Mouse (Mus musculus) mouse embryonic stem cell (cell line): ENCODE measurements around the gene Cecr2.

Source experiments
- in situ Hi-C, 2 experiments: fragments of 300-500 bp; cut with MboI; formaldehyde crosslinking; loops; 1 replicate in 1 of 2; 3 replicates in 1 of 2; pipeline ENCODE4 v1.14.3; 2019 to 2020; ENCODE audit warnings: low sequenced_read_pairs in 2 of 2, low pct_unique_long_range_greater_than_20kb in 1 of 2, mixed read lengths in 1 of 2; ENCODE audit not compliant: unreplicated experiment in 1 of 2

Gene Cecr2

GRCm38 (mm10) chr6:120743130-120743529 is 77.0 kb downstream of the Cecr2 start:
- in situ Hi-C loops = no loop called here

GRCm38 (mm10) chr6:120744266-120744665 is 78.1 kb downstream of the Cecr2 start:
- in situ Hi-C loops = no loop called here

DNA sequence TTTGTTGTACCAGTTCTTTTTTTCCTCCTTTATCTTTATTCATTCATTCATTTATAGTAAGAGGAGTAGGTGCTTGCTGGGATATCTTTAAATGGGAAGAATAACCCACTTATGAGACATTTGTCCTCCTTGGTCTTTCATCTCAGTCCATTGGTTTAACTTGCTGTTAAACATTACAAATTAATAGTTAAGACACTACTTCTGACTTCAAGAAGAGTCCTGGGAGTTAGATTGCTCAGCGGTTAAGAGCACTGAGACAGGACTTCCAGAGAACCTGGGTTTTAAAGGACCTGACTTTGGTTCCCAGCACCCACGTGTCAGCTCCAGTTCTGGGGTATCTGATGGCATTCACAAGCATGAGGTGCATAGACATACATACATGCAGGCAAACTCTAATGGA is 80.2 kb downstream of the Cecr2 start:
- in situ Hi-C loops = no loop called here

DNA sequence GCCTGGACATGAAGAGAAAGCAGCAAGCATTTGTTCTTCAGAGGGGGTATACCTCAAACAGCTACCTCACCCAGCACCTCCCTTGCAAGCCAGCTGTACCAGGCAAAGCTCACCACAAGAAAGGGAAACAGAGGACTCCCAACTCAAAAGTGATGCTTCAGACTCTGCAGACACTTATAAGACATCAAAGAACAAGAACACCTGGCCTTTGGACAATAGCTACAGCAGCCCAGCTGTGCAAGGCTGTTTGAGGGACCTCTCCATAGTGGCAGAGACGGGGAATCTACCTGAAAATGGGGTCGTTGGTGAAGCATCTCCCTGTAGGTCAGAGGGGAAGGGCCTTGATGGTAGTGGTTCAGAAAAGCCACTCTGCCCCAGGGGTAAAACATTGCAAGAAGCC is 95.0 kb downstream of the Cecr2 start:
- in situ Hi-C loops = no loop called here

- in situ Hi-C loops = no loop called here
These were observed 103.8 kb downstream of the Cecr2 start for GRCm38 (mm10) chr6:120769972-120770371.

DNA sequence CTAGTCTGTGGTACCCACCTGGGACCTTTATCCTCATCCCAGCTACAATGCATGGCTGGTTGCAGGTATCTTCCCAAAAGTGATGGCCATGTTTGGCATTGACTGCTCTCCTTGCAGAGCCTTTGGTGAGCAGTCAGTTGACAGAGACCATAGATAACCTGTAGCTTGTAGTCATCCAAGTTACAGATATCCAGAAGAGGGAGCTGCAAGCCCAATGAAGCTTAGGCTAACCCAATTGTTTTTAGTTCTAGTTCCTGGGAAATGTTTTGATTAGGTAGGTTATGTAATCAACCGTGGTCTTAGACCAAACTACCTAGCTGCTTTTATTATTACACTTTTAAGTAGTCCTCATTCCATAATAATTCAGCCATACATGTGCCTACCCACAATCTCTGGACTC is 105.2 kb downstream of the Cecr2 start:
- in situ Hi-C loops = no loop called here

DNA sequence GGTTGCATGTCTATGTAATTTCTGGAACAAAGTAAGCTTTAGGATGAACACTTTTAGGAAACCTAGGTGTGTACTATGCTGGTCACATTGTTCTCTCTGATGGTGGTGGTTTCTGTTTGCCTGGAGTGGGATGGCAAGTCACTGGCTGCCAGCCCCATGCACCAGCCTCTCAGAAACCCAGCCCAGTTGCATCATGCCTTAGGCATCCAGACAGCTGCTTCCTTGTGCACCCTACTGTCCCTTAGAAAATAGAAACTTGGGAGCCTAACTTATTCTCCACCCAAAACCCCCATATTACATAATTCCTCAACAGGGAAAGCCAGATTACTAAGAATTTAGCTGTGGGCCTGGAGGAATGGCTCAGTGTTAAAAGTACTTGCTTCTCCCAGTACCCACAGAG is 105.9 kb downstream of the Cecr2 start:
- in situ Hi-C loops = no loop called here

DNA sequence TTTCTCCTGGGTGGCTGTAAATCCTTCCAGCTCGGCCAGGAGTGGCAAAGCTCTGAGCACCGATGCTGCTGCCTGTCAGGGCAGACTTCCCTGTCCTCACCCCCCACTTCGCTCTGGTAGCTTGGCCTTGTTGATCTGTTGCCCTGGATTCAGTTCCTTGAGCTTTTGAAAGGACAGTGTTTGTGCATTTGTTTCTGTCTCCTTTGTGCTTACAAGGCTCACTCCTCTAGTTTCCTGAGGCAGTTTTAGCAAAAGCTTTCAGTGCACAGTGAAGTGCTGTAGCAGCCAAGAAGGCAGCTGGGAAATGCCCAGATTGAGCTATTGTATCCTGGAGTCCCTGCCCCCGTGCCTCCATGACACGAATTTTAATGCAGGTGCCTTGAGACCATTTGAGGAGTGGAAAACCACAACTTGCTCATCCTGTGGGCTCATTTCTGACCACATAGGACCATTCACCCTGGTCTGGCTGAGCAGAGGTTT is 107.0 kb downstream of the Cecr2 start, which contains the start of gene Slc25a18:
TSS of gene Slc25a18 (plus strand) at position 430 of the 480 bp plus-strand sequence.
- in situ Hi-C loops = no loop called here

DNA sequence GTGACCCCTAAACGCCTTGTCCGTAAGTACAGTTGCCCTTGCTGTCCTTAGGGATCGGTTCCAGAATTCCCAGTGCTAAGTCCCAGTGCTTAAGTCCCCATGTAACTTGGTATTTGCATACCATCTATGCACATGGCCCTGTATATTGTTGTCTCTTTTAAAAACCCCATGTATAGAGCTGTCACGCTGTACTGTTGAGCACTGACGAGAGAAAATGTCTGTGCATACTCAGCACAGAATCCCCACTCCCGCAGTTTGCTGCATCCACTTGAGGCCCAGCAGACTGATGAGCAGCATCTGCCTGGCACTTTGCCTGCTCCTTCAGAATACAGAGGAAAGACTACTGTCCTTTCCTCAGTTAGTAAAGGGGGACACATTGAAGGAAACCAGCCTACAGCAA is 107.6 kb downstream of the Cecr2 start:
- in situ Hi-C loops = no loop called here

GRCm38 (mm10) chr6:120776286-120776685 is 110.1 kb downstream of the Cecr2 start:
- in situ Hi-C loops = no loop called here

DNA sequence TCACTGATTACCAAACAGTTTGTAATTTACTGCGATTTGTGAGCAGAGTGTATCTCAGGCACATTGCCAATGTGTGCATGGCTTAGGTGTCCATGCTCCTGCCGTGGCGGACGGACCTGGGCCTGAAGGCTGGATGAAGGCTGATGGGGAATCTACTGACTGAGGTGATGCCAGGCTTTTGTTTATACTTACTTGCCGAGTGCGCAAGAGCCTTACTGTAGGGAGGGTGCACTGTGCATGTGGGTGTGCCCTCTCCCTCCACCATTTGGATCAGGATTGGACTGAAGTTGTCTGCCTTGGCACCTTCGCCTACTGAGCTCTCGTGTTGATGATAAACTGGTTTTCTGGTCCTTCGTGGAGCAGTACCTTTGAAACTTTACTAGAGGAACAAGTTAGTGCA is 111.4 kb downstream of the Cecr2 start:
- in situ Hi-C loops = no loop called here

DNA sequence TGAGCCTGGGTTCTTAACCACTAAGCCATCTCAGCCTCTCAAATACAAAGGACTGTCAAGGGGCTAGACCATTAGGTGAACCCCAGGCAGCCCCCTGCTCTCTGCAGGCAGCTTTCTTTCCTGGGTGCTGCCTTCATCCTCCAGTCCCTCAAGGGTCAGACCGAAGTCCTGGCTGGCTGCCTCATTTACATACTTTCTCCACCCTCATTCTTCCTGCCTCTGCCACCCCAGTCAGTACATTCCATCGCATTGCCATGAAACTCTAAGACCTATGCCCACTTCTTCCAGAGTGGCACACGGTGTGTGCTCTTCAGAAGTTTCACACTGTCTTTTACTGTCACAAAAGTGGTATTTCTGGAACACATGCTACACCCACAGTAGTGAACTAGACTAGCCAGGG is 112.1 kb downstream of the Cecr2 start:
- in situ Hi-C loops = no loop called here

- in situ Hi-C loops = no loop called here
These were observed 116.8 kb downstream of the Cecr2 start for GRCm38 (mm10) chr6:120782948-120783347.

- in situ Hi-C loops = no loop called here
These were observed 118.2 kb downstream of the Cecr2 start for GRCm38 (mm10) chr6:120784351-120784750.

GRCm38 (mm10) chr6:120788068-120788607 is 122.0 kb downstream of the Cecr2 start:
- in situ Hi-C loops = no loop called here

DNA sequence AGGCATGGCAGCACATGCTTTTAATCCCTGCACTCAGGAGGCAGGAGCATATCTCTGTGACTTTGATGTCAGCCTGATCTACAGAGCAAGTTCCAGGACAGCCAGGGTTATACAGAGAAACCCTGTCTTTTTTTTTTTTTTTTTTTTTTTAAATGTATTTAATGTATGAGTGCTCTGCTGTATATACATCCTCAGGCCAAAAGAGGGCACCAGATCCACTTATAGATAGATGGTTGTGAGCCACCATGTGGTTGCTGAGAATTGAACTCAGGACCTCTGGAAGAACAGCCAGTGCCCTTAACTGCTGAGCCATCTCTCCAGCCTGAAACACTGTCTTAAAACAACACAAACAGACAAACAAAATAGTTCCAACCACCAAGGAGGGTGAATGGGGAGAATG is 122.7 kb downstream of the Cecr2 start:
- in situ Hi-C loops = no loop called here

- in situ Hi-C loops = no loop called here
These were observed 124.0 kb downstream of the Cecr2 start for GRCm38 (mm10) chr6:120790153-120790552.

GRCm38 (mm10) chr6:120790717-120791116 is 124.5 kb downstream of the Cecr2 start:
- in situ Hi-C loops = no loop called here

- in situ Hi-C loops = no loop called here
These were observed 126.8 kb downstream of the Cecr2 start for GRCm38 (mm10) chr6:120792947-120793346.

DNA sequence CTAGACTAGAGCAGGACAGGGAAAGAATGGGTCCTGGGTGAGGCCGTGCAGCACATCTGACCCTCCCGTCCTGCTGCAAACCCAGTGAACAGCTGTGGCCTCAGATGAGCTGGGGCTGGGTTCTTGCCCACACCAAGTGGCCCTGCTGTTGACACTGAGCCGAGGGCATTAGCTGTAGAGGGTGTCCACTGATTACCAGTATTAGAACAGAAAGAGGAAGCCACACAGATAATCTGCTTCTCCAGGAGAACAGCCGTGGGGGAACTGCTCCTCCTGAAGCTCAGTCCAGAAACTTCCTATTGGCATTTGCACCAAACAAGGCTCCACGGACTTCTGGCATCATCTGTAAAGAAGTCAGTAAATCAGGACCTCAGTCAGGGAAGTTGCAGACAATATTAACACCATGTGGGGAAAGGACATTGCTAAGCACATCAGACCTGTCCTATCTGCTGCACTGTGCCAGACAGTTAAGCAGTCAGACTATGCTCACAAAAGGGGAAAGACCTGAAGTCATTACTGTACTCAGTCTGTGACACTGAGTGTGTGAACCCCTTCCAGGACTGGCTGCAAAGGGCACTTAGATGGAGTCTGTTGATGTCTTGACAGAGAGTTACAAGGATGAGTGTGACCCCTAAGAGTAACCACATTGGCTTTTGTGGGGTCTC is 129.4 kb downstream of the Cecr2 start:
- in situ Hi-C loops = no loop called here
